Mouse (Mus musculus) brain, embryonic 18.5 days (tissue): ENCODE measurements around the gene Ppa2.

Source experiments
- DNase-seq: peaks from one replicate; pipeline ENCODE4 v3.0.0-alpha.2; 2012; ENCODE audit warnings: low read depth, low spot score

Gene Ppa2

GRCm38 (mm10) chr3:133389803-133390387, 80.0 kb downstream of the Ppa2 start:
- DNase-seq, result no peak

DNA sequence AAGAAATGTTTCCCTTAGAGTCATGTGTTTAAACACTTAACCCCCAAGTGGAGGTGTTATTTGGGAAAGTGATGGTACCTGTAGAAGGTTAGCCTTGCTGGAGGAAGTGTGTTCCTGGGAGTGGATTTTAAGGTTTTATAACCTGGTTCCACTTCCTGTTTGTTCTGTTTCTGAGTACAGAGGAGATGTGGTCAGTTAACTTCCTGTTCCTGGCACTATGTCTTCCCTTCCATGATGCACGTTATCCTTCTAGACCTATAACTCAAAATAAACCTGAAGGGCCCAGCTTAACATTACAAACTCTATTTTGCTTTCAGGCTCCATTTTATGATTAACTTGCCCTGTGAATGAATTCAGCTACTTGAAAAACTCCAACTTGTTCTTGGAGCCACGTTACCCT, 84.6 kb downstream of the Ppa2 start:
- DNase-seq, result no peak

DNA sequence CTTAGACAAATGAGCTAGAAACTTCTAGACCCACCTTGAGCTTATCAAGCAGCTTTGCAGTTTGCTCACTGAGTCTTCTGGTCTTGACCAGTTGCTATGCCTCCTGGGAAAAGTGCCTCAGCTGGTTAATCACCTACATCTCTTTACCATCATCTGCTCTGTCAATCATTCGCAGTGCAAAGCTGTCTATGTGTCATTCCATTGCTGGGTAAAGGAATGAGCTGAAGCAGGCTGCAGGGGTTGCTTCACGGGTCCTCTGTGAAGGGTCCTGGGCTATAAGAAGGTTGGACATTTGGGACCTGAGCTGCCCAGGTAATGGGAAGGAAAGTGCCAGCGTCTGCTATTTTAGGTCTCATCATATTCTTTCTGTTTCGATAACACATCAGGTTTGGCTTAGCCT, 93.9 kb downstream of the Ppa2 start:
- no peak for DNase-seq

DNA sequence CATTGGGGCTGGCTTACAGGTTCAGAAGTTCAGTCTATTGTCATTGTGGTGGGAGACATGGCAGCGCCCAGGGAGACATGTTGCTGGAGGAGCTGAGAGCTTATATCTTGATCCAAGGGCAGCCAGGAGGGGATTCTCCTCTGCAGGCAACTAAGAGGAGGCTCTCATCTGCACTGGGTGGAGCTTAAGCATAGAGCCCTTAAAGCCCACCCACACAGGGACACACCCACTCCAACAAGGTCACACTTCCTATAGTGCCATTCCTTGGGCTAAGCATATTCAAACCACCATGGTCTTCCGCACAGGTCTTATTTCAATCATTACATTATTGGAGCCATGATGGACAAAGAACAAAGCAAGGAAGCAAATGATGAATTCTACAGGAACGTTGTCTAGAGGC, 95.7 kb downstream of the Ppa2 start:
- no peak for DNase-seq

GRCm38 (mm10) chr3:133406248-133406647, 96.3 kb downstream of the Ppa2 start:
- DNase-seq, result no peak

DNA sequence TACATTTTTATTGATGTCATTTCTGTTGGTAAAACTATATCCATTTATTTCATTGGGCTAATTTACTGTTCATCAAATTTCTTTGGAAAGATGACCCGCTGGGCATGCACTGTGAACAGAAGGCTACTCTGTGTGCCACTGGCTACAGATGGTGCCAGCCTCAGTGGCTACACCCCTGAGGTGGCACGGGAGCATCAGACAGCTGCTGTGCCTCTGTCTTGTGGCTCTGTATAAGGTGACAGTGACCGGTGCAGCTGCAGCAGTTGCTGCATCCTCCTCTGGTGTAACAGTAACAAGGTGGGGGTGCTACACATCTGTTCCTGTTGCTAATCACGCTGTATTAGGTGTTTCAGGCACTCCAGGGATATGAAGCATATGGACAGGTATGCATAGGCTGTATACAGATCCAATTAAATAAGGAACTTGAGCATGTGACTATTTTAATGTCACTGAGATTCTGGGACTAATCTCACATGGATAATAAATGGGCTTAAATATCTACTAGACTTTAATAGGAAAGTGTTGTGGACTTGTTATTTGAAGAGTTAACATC, 101.3 kb downstream of the Ppa2 start:
- no peak for DNase-seq

GRCm38 (mm10) chr3:133411768-133412167, 101.9 kb downstream of the Ppa2 start:
- DNase-seq, result no peak

GRCm38 (mm10) chr3:133414747-133415146, 104.8 kb downstream of the Ppa2 start:
- DNase-seq, result no peak

DNA sequence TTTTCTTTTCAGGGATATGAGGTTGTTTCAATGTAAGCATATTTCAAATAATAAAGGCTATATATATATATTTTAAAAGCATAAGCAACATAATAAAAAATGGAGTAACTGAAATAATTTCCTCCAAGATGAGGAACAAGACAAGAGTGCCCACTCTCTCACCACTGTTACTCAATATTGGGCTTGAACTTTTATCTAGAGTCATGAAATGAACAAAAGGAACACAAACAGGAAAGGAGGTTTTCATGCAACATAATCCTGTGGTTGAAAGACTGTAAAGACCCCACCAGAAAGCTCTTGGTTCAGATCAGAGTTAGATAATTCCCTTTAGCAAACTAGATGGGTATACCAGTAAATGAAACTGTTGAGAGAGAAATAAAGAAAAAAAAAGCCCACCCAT, 113.2 kb downstream of the Ppa2 start:
- DNase-seq, result no peak
